Mouse (Mus musculus) CH12.LX (cell line): ENCODE data around the gene Pax4. TPM values are rescaled to one million over a fixed set of nuclear protein-coding genes. Genes with fewer than 3 reads are reported as not detected.

Experiments used
- DNase-seq: peaks from one replicate; pipeline ENCODE4 v3.0.0-alpha.2; 2013; ENCODE audit errors: extremely low read depth
- H3K27ac ChIP-seq: 2 replicates; pipeline ENCODE4 v1.5.1; 2012; ENCODE audit warnings: low read depth, mild to moderate bottlenecking, control low read depth, moderate library complexity; ENCODE audit not compliant: insufficient read depth
- H3K27me3 ChIP-seq: replicated peaks from 2 replicates; pipeline ENCODE3; 2012; ENCODE audit warnings: inconsistent platforms
- H3K36me3 ChIP-seq, 2 experiments: replicated peaks in 1 of 2; 2 replicates each; pipeline versions ENCODE3 to v1.6.1; 2012; ENCODE audit warnings: inconsistent platforms in 1 of 2, low read length in 1 of 2, mild to moderate bottlenecking in 1 of 2, mixed read lengths in 1 of 2, moderate library complexity in 1 of 2; ENCODE audit not compliant: control insufficient read depth in 1 of 2, insufficient read depth in 1 of 2
- H3K4me1 ChIP-seq, 2 experiments: 2 replicates each; pipeline ENCODE4 v1.6.1; 2012; ENCODE audit warnings: inconsistent platforms in 1 of 2, moderate library complexity in 1 of 2; ENCODE audit not compliant: insufficient read depth in 2 of 2, control insufficient read depth in 1 of 2
- H3K4me2 ChIP-seq: 2 replicates; pipeline ENCODE4 v1.6.1; 2012; ENCODE audit warnings: low read depth, mild to moderate bottlenecking, control low read depth; ENCODE audit not compliant: poor library complexity, insufficient read depth, severe bottlenecking
- H3K4me3 ChIP-seq, 3 experiments: fragments of 150-350 bp in 1 of 3; sonication (generic) in 1 of 3; replicated peaks in 1 of 3; 2 replicates each; pipeline versions ENCODE3 to v1.5.1; 2011 to 2012; ENCODE audit warnings: low read depth in 2 of 3, low read length in 2 of 3, mild to moderate bottlenecking in 2 of 3, moderate library complexity in 2 of 3, control low read depth in 1 of 3, improper control_type of control experiment in 1 of 3, inconsistent platforms in 1 of 3, mixed read lengths in 1 of 3; ENCODE audit not compliant: poor library complexity in 1 of 3
- H3K79me2 ChIP-seq: replicated peaks from 2 replicates; pipeline ENCODE4 v1.6.1; 2012; ENCODE audit warnings: mild to moderate bottlenecking, moderate library complexity; ENCODE audit not compliant: control insufficient read depth, poor library complexity, insufficient read depth, severe bottlenecking; ENCODE audit errors: extremely low read depth
- H3K9ac ChIP-seq: 2 replicates; pipeline ENCODE4 v1.6.1; 2012; ENCODE audit warnings: low read depth, mild to moderate bottlenecking, control low read depth, moderate library complexity; ENCODE audit not compliant: insufficient read depth
- H3K9me3 ChIP-seq: replicated peaks from 2 replicates; pipeline ENCODE3; 2012; ENCODE audit warnings: low read length, inconsistent platforms, mixed read lengths
- BHLHE40 ChIP-seq: IDR thresholded peaks from 2 replicates; pipeline ENCODE4 v1.6.1; 2011; ENCODE audit warnings: mild to moderate bottlenecking, low read depth, low read length, improper control_type of control experiment
- CTCF ChIP-seq, 2 experiments: IDR thresholded peaks in 1 of 2; conservative IDR thresholded peaks in 1 of 2; 2 replicates each; pipeline ENCODE4 v1.5.1; 2011 to 2012; ENCODE audit warnings: low read depth in 2 of 2, low read length in 2 of 2, improper control_type of control experiment in 1 of 2, inconsistent platforms in 1 of 2, mild to moderate bottlenecking in 1 of 2, moderate library complexity in 1 of 2
- E2F4 ChIP-seq: IDR thresholded peaks from 2 replicates; pipeline ENCODE4 v1.6.1; 2011; ENCODE audit warnings: low read depth, low read length, improper control_type of control experiment; ENCODE audit not compliant: insufficient replicate concordance
- EP300 ChIP-seq: IDR thresholded peaks from 2 replicates; pipeline ENCODE4 v1.6.1; 2011; ENCODE audit warnings: low read length, improper control_type of control experiment
- IRF4 ChIP-seq: IDR thresholded peaks from 2 replicates; pipeline ENCODE4 v1.6.1; 2014; ENCODE audit warnings: low read depth, mild to moderate bottlenecking, inconsistent platforms, low read length, improper control_type of control experiment
- JUND ChIP-seq: conservative IDR thresholded peaks from 2 replicates; pipeline ENCODE4 v1.6.1; 2011; ENCODE audit warnings: low read depth, low read length, improper control_type of control experiment
- KAT2A ChIP-seq: IDR thresholded peaks from 2 replicates; pipeline ENCODE4 v1.6.1; 2012; ENCODE audit warnings: low read length, improper control_type of control experiment, inconsistent platforms; ENCODE audit not compliant: insufficient replicate concordance
- MAX ChIP-seq: IDR thresholded peaks from 2 replicates; pipeline ENCODE4 v1.6.1; 2011; ENCODE audit warnings: low read length, improper control_type of control experiment
- MAZ ChIP-seq: IDR thresholded peaks from 2 replicates; pipeline ENCODE4 v1.6.1; 2012; ENCODE audit warnings: low read depth, mild to moderate bottlenecking, inconsistent platforms, low read length, improper control_type of control experiment, moderate library complexity
- MXI1 ChIP-seq: IDR thresholded peaks from 2 replicates; pipeline ENCODE4 v1.6.1; 2011; ENCODE audit warnings: mild to moderate bottlenecking, low read depth, low read length, improper control_type of control experiment
- MYC ChIP-seq: IDR thresholded peaks from 2 replicates; pipeline ENCODE4 v1.6.1; 2011; ENCODE audit warnings: low read depth, mild to moderate bottlenecking, improper control_type of control experiment, low read length
- NELFE ChIP-seq: IDR thresholded peaks from 2 replicates; pipeline ENCODE4 v1.6.1; 2011; ENCODE audit warnings: low read depth, low read length, improper control_type of control experiment
- NRF1 ChIP-seq: IDR thresholded peaks from 2 replicates; pipeline ENCODE4 v1.6.1; 2014; ENCODE audit warnings: low read depth, mild to moderate bottlenecking, inconsistent platforms, low read length, improper control_type of control experiment, moderate library complexity
- POLR2AphosphoS2 ChIP-seq: IDR thresholded peaks from 2 replicates; pipeline ENCODE4 v1.6.1; 2011; ENCODE audit warnings: low read depth, low read length, improper control_type of control experiment
- RCOR1 ChIP-seq: conservative IDR thresholded peaks from 2 replicates; pipeline ENCODE4 v1.6.1; 2012; ENCODE audit warnings: low read depth, mild to moderate bottlenecking, inconsistent platforms, low read length, improper control_type of control experiment
- SMC3 ChIP-seq: IDR thresholded peaks from 2 replicates; pipeline ENCODE4 v1.6.1; 2011; ENCODE audit warnings: low read depth, low read length, improper control_type of control experiment
- TBP ChIP-seq: conservative IDR thresholded peaks from 2 replicates; pipeline ENCODE4 v1.6.1; 2011; ENCODE audit warnings: low read depth, low read length, improper control_type of control experiment
- USF2 ChIP-seq: conservative IDR thresholded peaks from 2 replicates; pipeline ENCODE4 v1.6.1; 2011; ENCODE audit warnings: low read depth, low read length, improper control_type of control experiment
- ZC3H11A ChIP-seq: IDR thresholded peaks from 2 replicates; pipeline ENCODE4 v1.6.1; 2012; ENCODE audit warnings: low read depth, mild to moderate bottlenecking, inconsistent platforms, low read length, improper control_type of control experiment
- ZMIZ1 ChIP-seq: IDR thresholded peaks from 2 replicates; pipeline ENCODE4 v1.6.1; 2012; ENCODE audit warnings: low read depth, mild to moderate bottlenecking, inconsistent platforms, low read length, improper control_type of control experiment
- dilution Hi-C: fragments of 300-500 bp; cut with MboI; formaldehyde crosslinking; loops from 2 replicates; pipeline ENCODE4 v1.14.3; 2020; ENCODE audit warnings: low sequenced_read_pairs; ENCODE audit not compliant: extremely low pct_unique_long_range_greater_than_20kb, extremely low pct_ligation_motif_present
- in situ Hi-C: fragments of 300-500 bp; cut with MboI; formaldehyde crosslinking; loops from 3 replicates; pipeline ENCODE4 v1.14.3; 2019; ENCODE audit warnings: low sequenced_read_pairs, low pct_ligation_motif_present, low pct_unique_long_range_greater_than_20kb, mixed read lengths
- polyA plus RNA-seq: library from polyadenylated mRNA; unstranded; fragments of >175 nt; gene quantifications from 2 replicates; pipeline ENCODE4 v1.2.1, GENCODE M21; 2012; ENCODE audit warnings: low read depth; ENCODE audit not compliant: insufficient read length
- total RNA-seq, 2 experiments: library from RNA; depleted of rRNA; stranded (reverse); fragments of 300-350 nt in 1 of 2; fragments of >200 nt in 1 of 2; gene quantifications; 2 replicates each; pipeline ENCODE4 v1.2.3; 2012 to 2014

Pax4 gene
- total and polyA plus RNA-seq, 3 experiments, result not detected

DNA sequence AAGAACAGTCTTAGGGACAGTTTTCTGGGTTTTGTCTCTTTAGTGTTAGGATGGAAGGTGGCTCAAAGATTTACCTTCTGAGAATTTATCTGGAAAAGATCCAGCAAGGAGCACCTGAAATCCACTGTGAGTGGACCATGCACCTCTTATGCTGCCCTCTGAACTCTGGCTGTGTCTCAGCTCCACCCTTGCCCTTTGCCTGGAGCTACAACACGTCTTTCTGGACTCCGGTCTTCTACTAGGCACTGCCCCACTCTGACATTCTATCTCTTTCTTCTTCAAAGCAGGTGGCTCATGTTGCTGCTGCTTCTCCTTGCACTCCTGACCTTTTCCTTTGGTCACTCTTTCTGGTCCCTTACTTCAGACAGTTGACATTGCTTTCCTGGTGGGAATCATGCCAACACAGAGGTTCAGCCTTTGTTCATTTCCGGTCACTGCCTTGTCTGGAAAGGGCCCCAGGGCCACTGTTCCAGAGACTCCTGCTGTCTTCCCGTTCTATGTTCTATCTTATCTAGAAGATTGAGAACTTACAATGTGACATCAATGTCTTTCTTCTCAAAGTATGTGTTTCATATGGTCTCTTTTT is 21.0 kb upstream of the Pax4 start:
- dilution Hi-C loops (no loop called here), in situ Hi-C loops (no loop called here)
- no peaks in the 10 kb centered on the region for H3K27me3 ChIP-seq
- no peaks in the 10 kb centered on the region for H3K36me3 ChIP-seq
- H3K4me1 ChIP-seq, result no peaks in the 10 kb centered on the region
- no peaks in the 10 kb centered on the region for H3K9me3 ChIP-seq
- no peaks in the 10 kb centered on the region for H3K79me2 ChIP-seq
- no peak overlapping the region for H3K4me2 ChIP-seq
- H3K4me3 ChIP-seq, result no peak overlapping the region
- DNase-seq, result no peak
- no peak for TF ChIP-seq CTCF (conservative IDR thresholded peaks at IDR 0.05 in 1 of 2, IDR thresholded peaks at IDR 0.05 in 1 of 2; ENCODE audit: low read depth in 2 of 2, low read length in 2 of 2)
- TF ChIP-seq SMC3, result no peak
- TF ChIP-seq BHLHE40, result no peak
- no peak for TF ChIP-seq NRF1
- H3K27ac ChIP-seq, result no peak overlapping the region
- H3K9ac ChIP-seq, result no peak overlapping the region

DNA sequence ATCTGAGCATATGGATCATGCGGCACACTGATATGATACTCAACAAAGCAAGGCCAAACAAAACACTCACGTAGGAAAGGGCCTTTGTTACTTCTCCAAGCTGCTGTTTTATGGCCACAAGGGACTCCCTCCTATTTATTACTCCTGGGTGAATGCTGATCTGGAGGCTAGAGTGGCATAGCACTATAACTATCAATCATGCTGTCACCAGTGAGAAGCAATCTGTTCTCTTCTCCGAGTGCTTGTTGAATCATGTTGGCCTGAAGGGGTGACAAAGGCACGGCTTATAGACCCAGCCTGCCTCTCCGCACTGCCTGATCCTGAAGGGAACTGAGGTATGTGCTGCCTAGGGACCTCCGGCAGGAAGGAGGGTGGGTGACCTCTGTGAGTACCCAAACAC is 15.5 kb upstream of the Pax4 start:
- H3K4me3 ChIP-seq, result no peak overlapping the region
- H3K27ac ChIP-seq, result no peak overlapping the region
- H3K9ac ChIP-seq, result no peak overlapping the region
- no peak overlapping the region for H3K4me2 ChIP-seq
- no peaks in the 10 kb centered on the region for H3K9me3 ChIP-seq
- H3K36me3 ChIP-seq, result no peaks in the 10 kb centered on the region
- DNase-seq, result no peak
- dilution Hi-C loops, result no loop called here
- TF ChIP-seq EP300 (no peak), MYC (no peak), USF2 (no peak), ZC3H11A (no peak), NELFE (no peak), MXI1 (no peak), IRF4 (no peak), MAZ (no peak), MAX (no peak), JUND (no peak), POLR2AphosphoS2 (no peak), E2F4 (no peak), NRF1 (no peak), KAT2A (no peak), RCOR1 (no peak), ZMIZ1 (no peak), TBP (no peak)
- no peaks in the 10 kb centered on the region for H3K27me3 ChIP-seq
- in situ Hi-C loops, result no loop called here
- H3K4me1 ChIP-seq, result no peaks in the 10 kb centered on the region
- no peaks in the 10 kb centered on the region for H3K79me2 ChIP-seq
